Mouse (Mus musculus): ENCODE results near the gene 4930550C14Rik. TPM values are rescaled to one million over a fixed set of nuclear protein-coding genes. Genes with fewer than 3 reads are reported as not detected.

4930550C14Rik gene
- not detected in 2 replicates for polyA plus RNA-seq (2012; ENCODE audit: insufficient read depth, low replicate concordance)

DNA sequence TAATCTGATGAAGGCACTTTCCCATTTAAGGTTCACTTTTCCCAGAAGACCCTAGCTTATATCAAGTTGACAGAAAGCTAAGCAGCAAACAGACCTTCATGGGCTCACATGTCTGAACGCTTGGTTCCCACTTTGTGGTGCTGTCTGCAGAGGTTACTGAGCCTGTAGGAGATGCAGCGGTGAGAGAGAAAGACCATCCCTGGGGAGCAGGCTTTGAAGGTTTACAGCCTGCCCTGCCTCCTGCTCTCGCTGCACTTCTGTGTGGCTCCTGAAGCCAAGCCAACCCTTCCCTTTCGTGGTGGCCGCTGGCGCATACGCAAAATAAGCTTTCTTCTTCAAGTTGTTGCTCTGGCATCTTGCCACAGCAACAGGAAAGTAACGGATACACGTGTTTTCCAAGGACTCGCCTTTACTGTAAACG is at the start of gene 4930550C14Rik:
4930550C14Rik (plus strand) TSS at position 35 of the 421 bp plus-strand sequence.
- TF ChIP-seq GATA1 (IDR thresholded peaks at IDR 0.05; ENCODE audit: borderline replicate concordance, low read length) (no peak), FLI1 (IDR thresholded peaks at IDR 0.05; ENCODE audit: low read length) (no peak)
- Histone ChIP-seq H3K27me3 (replicated peaks) (no peaks in the 10 kb centered on the region), H3K4me1 (peaks cover 38% of the 10 kb centered on the region), H3K36me3 (replicated peaks; ENCODE audit: low read length) (peaks cover 11% of the 10 kb centered on the region), H3K9me3 (no peaks in the 10 kb centered on the region), H3K4me3 (replicated peaks) (no peak within 1 kb of the TSS)

DNA sequence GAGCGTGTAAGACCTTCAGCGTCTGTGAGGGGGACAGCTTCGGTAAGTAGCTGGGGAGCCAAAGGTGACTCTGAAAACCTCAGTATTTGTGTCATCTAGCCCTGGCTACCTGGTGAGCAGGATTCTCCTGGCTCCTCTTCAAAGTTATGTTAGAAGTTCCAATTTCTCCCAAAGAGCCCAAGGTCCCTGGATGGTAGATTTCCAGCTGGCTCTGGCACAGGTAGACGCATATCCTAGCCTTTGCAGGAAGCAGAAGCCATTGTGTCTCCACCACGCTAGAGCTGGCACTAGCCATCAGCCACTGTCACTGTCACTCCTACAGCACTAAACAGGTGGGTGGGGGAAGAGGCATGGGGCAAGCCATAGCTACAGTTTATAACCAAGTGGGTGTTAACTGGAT is 49.0 kb upstream of the 4930550C14Rik start:
- Histone ChIP-seq H3K27me3 (replicated peaks) (peaks cover 8% of the 10 kb centered on the region), H3K4me3 (replicated peaks) (no peak overlapping the region), H3K36me3 (replicated peaks; ENCODE audit: low read length) (no peaks in the 10 kb centered on the region), H3K4me1 (peaks cover 15% of the 10 kb centered on the region), H3K9me3 (peaks cover 11% of the 10 kb centered on the region)
- TF ChIP-seq FLI1 (IDR thresholded peaks at IDR 0.05; ENCODE audit: low read length) (no peak), GATA1 (IDR thresholded peaks at IDR 0.05; ENCODE audit: borderline replicate concordance, low read length) (no peak)

DNA sequence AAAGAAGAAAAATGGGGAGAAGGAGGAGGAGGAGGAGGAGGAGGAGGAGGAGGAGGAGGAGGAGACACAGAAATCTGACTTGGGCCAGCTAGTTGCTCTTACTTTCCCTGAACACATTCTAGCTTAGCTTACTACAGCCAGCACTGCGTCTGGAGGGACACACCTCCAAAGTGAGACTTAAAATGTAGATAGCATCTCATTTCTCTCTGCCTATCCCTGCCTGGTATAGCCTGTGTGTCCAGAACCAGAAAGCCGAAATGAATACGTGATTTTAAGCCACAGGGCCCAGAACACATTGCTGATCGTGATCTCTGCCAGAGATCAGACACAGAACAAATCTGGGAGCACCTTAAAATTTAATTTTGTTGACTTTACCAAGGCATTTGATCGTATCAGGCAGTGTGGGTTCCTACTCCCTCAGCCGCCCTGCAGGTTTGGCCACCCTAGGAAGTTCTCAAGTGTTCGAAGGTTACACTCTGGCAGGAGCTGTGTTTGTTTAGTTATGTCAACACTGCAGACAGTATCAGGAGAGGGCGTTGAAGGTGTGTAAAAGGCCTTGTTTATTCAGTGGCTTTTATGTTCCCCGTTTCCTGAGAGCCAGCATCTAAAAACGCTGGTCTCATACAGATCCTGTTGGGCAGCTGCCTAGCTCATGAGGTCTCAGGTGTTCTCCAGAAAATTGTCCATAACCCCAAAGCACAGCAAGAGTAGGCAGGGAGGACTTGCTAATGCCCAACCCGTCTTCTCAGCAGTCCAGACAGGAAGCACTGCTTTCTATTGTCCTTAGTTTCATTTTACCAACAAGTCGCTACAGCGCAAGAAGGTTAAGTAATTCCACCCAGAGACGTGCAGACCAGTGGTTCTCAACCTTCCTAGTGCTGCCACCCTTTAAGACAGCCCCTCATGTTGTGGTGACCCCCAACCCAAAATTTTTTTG is 45.6 kb upstream of the 4930550C14Rik start:
- Histone ChIP-seq H3K4me1 (peaks cover 15% of the 10 kb centered on the region), H3K27me3 (replicated peaks) (peaks cover 1% of the 10 kb centered on the region), H3K9me3 (no peaks in the 10 kb centered on the region), H3K4me3 (replicated peaks) (peak overlapping the region; percentile 84), H3K36me3 (replicated peaks; ENCODE audit: low read length) (no peaks in the 10 kb centered on the region)
- no peak for TF ChIP-seq FLI1 (IDR thresholded peaks at IDR 0.05; ENCODE audit: low read length)
- TF ChIP-seq GATA1 (IDR thresholded peaks at IDR 0.05; ENCODE audit: borderline replicate concordance, low read length): no peak

DNA sequence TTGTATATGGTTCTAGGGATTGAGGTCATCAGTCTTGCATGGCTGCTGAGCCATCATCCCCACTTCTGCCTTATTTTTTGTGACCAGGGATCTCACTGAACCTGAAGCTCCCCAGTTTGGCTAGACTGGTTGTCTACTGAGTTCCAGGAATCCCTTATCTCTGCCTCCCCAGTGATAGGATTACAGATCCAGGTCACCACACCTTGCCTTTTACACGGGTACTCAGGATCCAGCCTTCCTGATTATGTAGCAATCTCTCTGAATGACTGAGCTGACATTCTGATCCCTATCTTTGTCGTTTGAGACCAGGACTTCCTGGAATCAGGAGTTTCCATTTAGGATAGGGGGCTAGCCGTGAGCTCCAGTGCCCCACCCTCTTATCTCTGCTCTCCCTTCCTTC is 30.8 kb upstream of the 4930550C14Rik start:
- TF ChIP-seq GATA1 (IDR thresholded peaks at IDR 0.05; ENCODE audit: borderline replicate concordance, low read length): no peak
- no peak for TF ChIP-seq FLI1 (IDR thresholded peaks at IDR 0.05; ENCODE audit: low read length)
- Histone ChIP-seq H3K4me1 (peaks cover 27% of the 10 kb centered on the region), H3K36me3 (replicated peaks; ENCODE audit: low read length) (no peaks in the 10 kb centered on the region), H3K9me3 (no peaks in the 10 kb centered on the region), H3K4me3 (replicated peaks) (no peak overlapping the region), H3K27me3 (replicated peaks) (peaks cover 11% of the 10 kb centered on the region)

DNA sequence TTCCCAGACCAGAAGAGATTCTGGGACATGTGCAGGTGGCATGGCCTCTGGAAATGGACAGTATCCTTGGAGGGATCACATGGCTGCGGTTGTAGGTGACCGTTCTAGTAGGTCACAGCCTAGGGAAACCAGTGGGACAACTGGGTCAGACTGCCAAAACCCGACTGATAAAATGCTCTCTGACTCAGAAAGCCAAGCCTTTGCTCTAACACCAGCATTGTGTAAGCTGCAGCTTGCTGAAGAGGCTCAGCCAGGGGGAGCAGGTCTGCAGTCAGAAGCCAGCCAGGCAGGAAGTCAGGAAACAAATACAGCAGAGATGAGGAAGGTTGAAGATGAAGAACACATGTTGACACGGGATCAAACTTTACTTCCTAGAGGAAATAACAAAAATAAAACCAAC is 26.2 kb upstream of the 4930550C14Rik start:
- peaks cover 61% of the 10 kb centered on the region for H3K4me1 ChIP-seq
- peaks cover 11% of the 10 kb centered on the region for H3K27me3 ChIP-seq (replicated peaks)
- TF ChIP-seq FLI1 (IDR thresholded peaks at IDR 0.05; ENCODE audit: low read length) (no peak), GATA1 (IDR thresholded peaks at IDR 0.05; ENCODE audit: borderline replicate concordance, low read length) (no peak)
- no peaks in the 10 kb centered on the region for H3K9me3 ChIP-seq
- H3K4me3 ChIP-seq (replicated peaks): peak overlapping the region; percentile 7
- no peaks in the 10 kb centered on the region for H3K36me3 ChIP-seq (replicated peaks; ENCODE audit: low read length)

DNA sequence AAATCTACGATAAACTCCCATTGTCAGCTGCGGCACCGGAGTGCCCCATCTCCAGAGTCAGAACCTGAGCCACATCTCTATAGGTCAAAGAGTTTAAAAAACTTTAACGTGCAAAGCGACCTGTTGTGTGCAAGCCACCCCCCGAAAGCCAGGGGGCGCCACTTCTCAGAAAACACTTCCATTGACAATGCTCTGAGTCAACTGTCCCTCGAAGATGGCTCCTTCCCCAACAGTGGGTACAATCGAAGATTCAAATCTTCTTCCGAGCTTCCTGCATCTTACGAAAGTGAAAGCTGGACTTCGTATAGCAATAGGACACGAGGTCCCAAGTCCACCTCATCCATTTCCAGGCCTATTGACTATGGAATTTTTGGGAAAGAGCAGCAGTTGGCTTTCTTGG is 25.3 kb upstream of the 4930550C14Rik start:
- H3K27me3 ChIP-seq (replicated peaks): peaks cover 11% of the 10 kb centered on the region
- no peak overlapping the region for H3K4me3 ChIP-seq (replicated peaks)
- no peaks in the 10 kb centered on the region for H3K9me3 ChIP-seq
- TF ChIP-seq GATA1 (IDR thresholded peaks at IDR 0.05; ENCODE audit: borderline replicate concordance, low read length) (no peak), FLI1 (IDR thresholded peaks at IDR 0.05; ENCODE audit: low read length) (no peak)
- no peaks in the 10 kb centered on the region for H3K36me3 ChIP-seq (replicated peaks; ENCODE audit: low read length)
- peaks cover 70% of the 10 kb centered on the region for H3K4me1 ChIP-seq

DNA sequence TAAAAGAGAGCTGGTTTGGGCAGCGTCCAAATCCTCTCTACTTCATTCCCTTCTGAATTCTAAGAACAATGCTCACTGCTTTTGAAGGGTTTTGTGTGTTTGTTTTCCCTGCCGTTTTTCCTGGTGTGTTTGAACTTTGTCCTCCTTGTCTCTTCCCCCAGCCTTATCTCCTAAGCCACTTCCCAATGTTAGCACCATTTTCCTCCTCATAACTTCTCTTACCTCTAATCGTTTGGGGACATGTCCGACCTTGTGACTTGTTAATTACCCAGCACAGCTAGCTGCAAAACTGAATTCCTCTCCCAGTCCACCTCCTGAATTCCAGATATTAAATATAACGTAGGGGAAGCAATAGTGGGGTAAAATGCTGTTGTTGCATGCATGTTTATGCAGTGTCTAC is 24.5 kb upstream of the 4930550C14Rik start:
- H3K9me3 ChIP-seq: no peaks in the 10 kb centered on the region
- peaks cover 77% of the 10 kb centered on the region for H3K4me1 ChIP-seq
- H3K27me3 ChIP-seq (replicated peaks): peaks cover 8% of the 10 kb centered on the region
- H3K4me3 ChIP-seq (replicated peaks): no peak overlapping the region
- no peak for TF ChIP-seq FLI1 (IDR thresholded peaks at IDR 0.05; ENCODE audit: low read length)
- no peak for TF ChIP-seq GATA1 (IDR thresholded peaks at IDR 0.05; ENCODE audit: borderline replicate concordance, low read length)
- no peaks in the 10 kb centered on the region for H3K36me3 ChIP-seq (replicated peaks; ENCODE audit: low read length)

DNA sequence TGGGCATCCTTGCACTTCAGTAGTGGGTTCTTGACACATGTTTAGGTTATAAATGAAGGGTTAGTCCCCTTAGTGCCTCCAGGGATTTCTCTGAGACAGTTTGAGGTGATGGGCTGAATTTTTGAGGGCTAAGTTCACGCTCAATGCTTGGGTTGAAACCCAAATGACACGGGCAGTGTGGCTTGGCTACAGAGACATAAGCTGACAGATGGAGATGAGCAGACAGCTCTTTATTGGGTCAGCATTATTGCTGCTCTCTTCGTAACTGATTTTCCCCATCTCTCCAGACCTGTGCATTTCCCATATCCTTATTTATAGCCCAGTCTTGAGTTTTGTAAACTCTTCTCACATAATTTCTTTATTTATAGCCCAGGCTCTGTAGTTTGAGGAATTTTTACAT is 24.0 kb upstream of the 4930550C14Rik start:
- H3K36me3 ChIP-seq (replicated peaks; ENCODE audit: low read length): no peaks in the 10 kb centered on the region
- peaks cover 3% of the 10 kb centered on the region for H3K27me3 ChIP-seq (replicated peaks)
- no peaks in the 10 kb centered on the region for H3K9me3 ChIP-seq
- H3K4me3 ChIP-seq (replicated peaks): no peak overlapping the region
- TF ChIP-seq GATA1 (IDR thresholded peaks at IDR 0.05; ENCODE audit: borderline replicate concordance, low read length) (no peak), FLI1 (IDR thresholded peaks at IDR 0.05; ENCODE audit: low read length) (no peak)
- H3K4me1 ChIP-seq: peaks cover 81% of the 10 kb centered on the region

DNA sequence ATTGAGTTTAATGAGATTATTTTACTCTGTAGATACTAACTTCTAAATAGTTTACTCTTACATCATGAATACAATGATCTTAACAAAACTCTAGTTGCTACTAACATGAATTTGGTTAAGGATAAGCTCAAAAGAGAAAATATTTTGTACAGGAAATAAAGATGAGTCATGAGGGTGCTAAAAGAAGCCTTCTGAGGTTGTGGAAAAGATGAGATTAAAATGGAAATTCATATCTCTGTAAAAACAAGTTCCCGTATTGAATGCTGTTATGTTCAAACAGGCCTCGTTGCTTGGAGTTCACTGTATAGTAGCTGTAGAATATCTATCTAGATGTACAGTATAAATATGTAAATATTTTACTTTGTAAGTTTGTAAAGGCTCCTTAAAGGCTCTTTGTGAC is 21.5 kb upstream of the 4930550C14Rik start:
- Histone ChIP-seq H3K9me3 (no peaks in the 10 kb centered on the region), H3K4me1 (peaks cover 80% of the 10 kb centered on the region), H3K36me3 (replicated peaks; ENCODE audit: low read length) (no peaks in the 10 kb centered on the region), H3K4me3 (replicated peaks) (no peak overlapping the region), H3K27me3 (replicated peaks) (no peaks in the 10 kb centered on the region)
- TF ChIP-seq GATA1 (IDR thresholded peaks at IDR 0.05; ENCODE audit: borderline replicate concordance, low read length) (no peak), FLI1 (IDR thresholded peaks at IDR 0.05; ENCODE audit: low read length) (no peak)

DNA sequence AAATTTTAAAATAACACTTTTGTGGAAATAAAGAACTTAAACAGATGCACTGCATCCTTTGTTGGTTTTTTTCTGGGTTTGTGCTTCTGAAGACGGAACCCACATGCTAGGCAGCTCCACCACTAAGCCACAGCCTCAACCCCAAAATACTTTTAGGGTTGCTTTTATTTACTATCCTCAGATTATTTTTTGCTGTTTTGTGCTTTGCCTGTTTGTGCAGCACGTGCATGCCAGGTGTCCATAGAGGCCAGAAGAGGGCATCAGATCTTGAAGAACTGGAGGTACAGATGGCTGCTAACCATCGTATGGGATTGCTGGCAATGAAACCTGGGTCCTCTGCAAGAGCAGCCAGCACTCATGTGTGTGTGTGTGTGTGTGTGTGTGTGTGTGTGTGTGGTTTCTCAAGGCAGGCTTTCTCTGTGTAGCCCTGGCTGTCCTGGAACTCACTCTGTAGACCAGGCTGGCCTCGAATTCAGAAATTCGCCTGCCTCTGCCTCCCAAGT is 21.0 kb upstream of the 4930550C14Rik start:
- peak overlapping the region; percentile 50 for H3K4me3 ChIP-seq (replicated peaks)
- no peaks in the 10 kb centered on the region for H3K9me3 ChIP-seq
- peaks cover 77% of the 10 kb centered on the region for H3K4me1 ChIP-seq
- H3K36me3 ChIP-seq (replicated peaks; ENCODE audit: low read length): no peaks in the 10 kb centered on the region
- TF ChIP-seq GATA1 (IDR thresholded peaks at IDR 0.05; ENCODE audit: borderline replicate concordance, low read length): no peak
- TF ChIP-seq FLI1 (IDR thresholded peaks at IDR 0.05; ENCODE audit: low read length): no peak
- H3K27me3 ChIP-seq (replicated peaks): no peaks in the 10 kb centered on the region

Measured in megakaryocyte, embryonic 14.5 days (primary cell).